Mouse (Mus musculus): Measurements from ENCODE around the gene Dmrtc2. TPM values are rescaled to one million over a fixed set of nuclear protein-coding genes. Genes with fewer than 3 reads are reported as not detected.

Gene Dmrtc2
- polyA plus RNA-seq, 1 experiment from 2014 or later: not detected

- WGBS: under 1% methylated on average over 30 of the region's 30 CpGs
Observed at GRCm38 (mm10) chr7:24904070-24904483, 34.2 kb downstream of the Dmrtc2 start.

DNA sequence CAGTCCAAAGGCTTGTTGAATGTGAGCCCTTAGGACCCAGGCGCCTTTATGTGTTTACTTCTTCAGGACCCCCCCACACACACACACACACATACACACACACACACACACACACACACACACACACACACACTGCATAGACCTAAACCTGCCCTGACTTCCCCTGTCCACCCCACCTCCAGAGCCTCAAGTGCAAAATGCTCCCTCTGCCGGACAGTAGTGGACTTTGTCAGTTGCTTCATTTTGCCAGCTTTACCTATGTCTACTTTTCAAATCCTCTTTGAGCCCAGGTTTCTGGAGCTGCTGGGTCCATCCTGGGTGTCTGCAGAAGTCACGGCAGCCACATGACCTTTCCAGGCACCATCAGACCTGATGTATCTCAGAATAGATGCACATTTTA is 35.1 kb downstream of the Dmrtc2 start:
- peaks cover 53% of the 10 kb centered on the region for H3K4me1 ChIP-seq
- H3K27me3 ChIP-seq: no peaks in the 10 kb centered on the region
- H3K9ac ChIP-seq: peak overlapping the region; percentile 61
- peaks cover 18% of the 10 kb centered on the region; the same call in 1 of the 2 replicates for H3K36me3 ChIP-seq
- peak overlapping the region; percentile 67 for H3K4me2 ChIP-seq
- 13% methylated on average over 3 of the region's 3 CpGs for WGBS
- H3K9me3 ChIP-seq: no peaks in the 10 kb centered on the region
- no peak for ATAC-seq (ENCODE audit: insufficient number of reproducible peaks, low FRiP score, low TSS enrichment, low read depth)
- H3K27ac ChIP-seq: peak overlapping the region; percentile 84
- peak overlapping the region; percentile 80 for H3K4me3 ChIP-seq

More at GRCm38 (mm10) chr7:24904070-24904483, 34.2 kb downstream of the Dmrtc2 start:
- H3K9ac ChIP-seq: peak overlapping the region; percentile 61
- peak; percentile 93 for ATAC-seq (ENCODE audit: insufficient number of reproducible peaks, low FRiP score, low TSS enrichment, low read depth)
- no peaks in the 10 kb centered on the region for H3K9me3 ChIP-seq
- peak overlapping the region; percentile 67 for H3K4me2 ChIP-seq
- H3K27ac ChIP-seq: peak overlapping the region; percentile 91
- peaks cover 53% of the 10 kb centered on the region for H3K4me1 ChIP-seq
- H3K27me3 ChIP-seq: no peaks in the 10 kb centered on the region
- peak overlapping the region; percentile 80 for H3K4me3 ChIP-seq
- H3K36me3 ChIP-seq: peaks cover 12% of the 10 kb centered on the region; the same call in 1 of the 2 replicates

GRCm38 (mm10) chr7:24906551-24906950 is 36.7 kb downstream of the Dmrtc2 start:
- peak overlapping the region; percentile 19; the same call in 1 of the 2 replicates for H3K4me3 ChIP-seq
- H3K4me2 ChIP-seq: peak overlapping the region; percentile 32
- H3K9me3 ChIP-seq: no peaks in the 10 kb centered on the region
- H3K36me3 ChIP-seq: peaks cover 29% of the 10 kb centered on the region; the same call in 1 of the 2 replicates
- 0 out of 2 replicates have a peak overlapping the region, but pooled peaks have one; percentile 36 for H3K9ac ChIP-seq
- no peaks in the 10 kb centered on the region for H3K27me3 ChIP-seq
- peaks cover 53% of the 10 kb centered on the region for H3K4me1 ChIP-seq
- H3K27ac ChIP-seq: peak overlapping the region; percentile 87
- no peak for ATAC-seq (ENCODE audit: insufficient number of reproducible peaks, low FRiP score, low TSS enrichment, low read depth)
- 25% methylated on average over 6 of the region's 6 CpGs for WGBS

GRCm38 (mm10) chr7:24907211-24907748 is 37.4 kb downstream of the Dmrtc2 start:
- H3K9ac ChIP-seq: peak overlapping the region; percentile 36; the same call in 1 of the 2 replicates
- H3K27ac ChIP-seq: peak overlapping the region; percentile 87
- H3K4me1 ChIP-seq: peaks cover 47% of the 10 kb centered on the region
- H3K9me3 ChIP-seq: no peaks in the 10 kb centered on the region
- peak overlapping the region; percentile 32 for H3K4me2 ChIP-seq
- WGBS: 17% methylated on average over 13 of the region's 13 CpGs
- peak overlapping the region; percentile 21; the same call in 1 of the 2 replicates for H3K4me3 ChIP-seq
- H3K27me3 ChIP-seq: no peaks in the 10 kb centered on the region
- H3K36me3 ChIP-seq: peaks cover 36% of the 10 kb centered on the region
- ATAC-seq (ENCODE audit: insufficient number of reproducible peaks, low FRiP score, low TSS enrichment, low read depth): peak; percentile 57

DNA sequence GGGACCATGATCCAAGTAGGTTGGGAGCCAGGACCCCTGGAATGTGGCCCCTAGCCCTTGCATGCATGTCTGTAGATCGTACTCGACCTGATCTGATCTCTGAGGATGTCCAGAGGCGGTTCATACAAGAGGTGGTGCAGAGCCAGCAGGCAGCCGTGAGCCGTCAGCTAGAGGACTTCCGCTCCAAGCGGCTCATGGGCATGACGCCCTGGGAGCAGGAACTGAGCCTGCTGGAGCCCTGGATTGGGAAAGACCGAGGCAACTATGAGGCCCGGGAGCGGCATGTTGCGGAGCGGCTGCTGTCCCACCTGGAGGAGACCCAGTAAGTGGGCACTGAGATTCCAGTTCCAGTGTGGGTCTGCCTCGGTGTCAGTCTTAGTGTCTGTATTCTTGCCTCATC is 42.6 kb downstream of the Dmrtc2 start:
- peaks cover 9% of the 10 kb centered on the region for H3K4me1 ChIP-seq
- WGBS: 95% methylated on average over 14 of the region's 14 CpGs
- peaks cover 60% of the 10 kb centered on the region for H3K36me3 ChIP-seq
- no peak overlapping the region for H3K27ac ChIP-seq
- no peaks in the 10 kb centered on the region for H3K27me3 ChIP-seq
- no peak overlapping the region for H3K9ac ChIP-seq
- no peaks in the 10 kb centered on the region for H3K9me3 ChIP-seq
- H3K4me3 ChIP-seq: no peak overlapping the region
- H3K4me2 ChIP-seq: no peak overlapping the region
- ATAC-seq (ENCODE audit: insufficient number of reproducible peaks, low FRiP score, low TSS enrichment, low read depth): no peak

- Histone ChIP-seq H3K9me3 (no peaks in the 10 kb centered on the region), H3K4me3 (no peak overlapping the region), H3K9ac (no peak overlapping the region), H3K27ac (no peak overlapping the region), H3K36me3 (peaks cover 73% of the 10 kb centered on the region), H3K4me1 (no peaks in the 10 kb centered on the region), H3K4me2 (no peak overlapping the region), H3K27me3 (no peaks in the 10 kb centered on the region)
- WGBS: 91% methylated on average over 20 of the region's 20 CpGs
- ATAC-seq (ENCODE audit: insufficient number of reproducible peaks, low FRiP score, low TSS enrichment, low read depth): peak; percentile 28; the same call in 1 of the 2 replicates
Observed at GRCm38 (mm10) chr7:24918763-24919323, 49.0 kb downstream of the Dmrtc2 start.

DNA sequence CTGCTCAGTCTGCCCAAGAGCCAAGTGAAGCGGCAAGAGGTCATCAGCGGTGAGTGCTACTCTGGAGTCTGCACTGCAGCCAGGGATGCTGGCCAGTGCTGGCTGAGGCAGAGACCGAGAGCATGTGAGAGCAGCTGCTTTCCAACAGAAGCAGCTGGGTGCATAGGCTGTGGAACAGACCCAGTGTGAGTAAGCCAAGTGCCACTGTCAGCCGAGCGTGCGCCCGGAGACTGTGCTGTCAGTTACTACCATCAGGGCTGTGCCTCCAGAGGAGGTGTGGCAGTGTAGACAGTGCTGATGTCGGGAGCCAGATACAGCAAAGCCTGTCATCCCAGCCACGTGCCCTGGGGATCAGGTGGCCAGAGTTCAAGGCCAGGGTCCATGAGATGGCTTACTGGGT is 49.9 kb downstream of the Dmrtc2 start:
- Histone ChIP-seq H3K36me3 (peaks cover 82% of the 10 kb centered on the region), H3K4me3 (no peak overlapping the region), H3K9me3 (no peaks in the 10 kb centered on the region), H3K4me1 (no peaks in the 10 kb centered on the region), H3K27me3 (no peaks in the 10 kb centered on the region), H3K4me2 (no peak overlapping the region), H3K9ac (no peak overlapping the region), H3K27ac (no peak overlapping the region)
- WGBS: 85% methylated on average over 9 of the region's 9 CpGs
- no peak for ATAC-seq (ENCODE audit: insufficient number of reproducible peaks, low FRiP score, low TSS enrichment, low read depth)

Other genes starting within 250 kb of the Dmrtc2 start
- 125 and 128 TPM in 2 replicates for gene Lypd3, start 233.5 kb upstream of the Dmrtc2 start, polyA plus RNA-seq (2015; fragmentation: Nextera tagmentation; extraction: Ambion mirVana)
- not detected in 2 replicates for gene Tex101, start 193.4 kb upstream of the Dmrtc2 start, polyA plus RNA-seq (2015; fragmentation: Nextera tagmentation; extraction: Ambion mirVana)
- gene BC049730, start 160.8 kb upstream of the Dmrtc2 start, polyA plus RNA-seq (2015; fragmentation: Nextera tagmentation; extraction: Ambion mirVana): not detected in 2 replicates
- not detected in 2 replicates for gene Gm4763, start 143.1 kb upstream of the Dmrtc2 start, polyA plus RNA-seq (2015; fragmentation: Nextera tagmentation; extraction: Ambion mirVana)
- 0.23 and 0.25 TPM in 2 replicates for gene Cd177, start 109.7 kb upstream of the Dmrtc2 start, polyA plus RNA-seq (2015; fragmentation: Nextera tagmentation; extraction: Ambion mirVana)
- gene Ceacam10, start 92.9 kb upstream of the Dmrtc2 start, polyA plus RNA-seq (2015; fragmentation: Nextera tagmentation; extraction: Ambion mirVana): 0.17 and 0.37 TPM in 2 replicates
- gene Gm9844, start 7.8 kb upstream of the Dmrtc2 start, polyA plus RNA-seq (2015; fragmentation: Nextera tagmentation; extraction: Ambion mirVana): 12.0 and 12.4 TPM in 2 replicates
- gene Lypd4, start 116 bp upstream of the Dmrtc2 start, polyA plus RNA-seq (2015; fragmentation: Nextera tagmentation; extraction: Ambion mirVana): not detected in 2 replicates
- 2,364 and 2,933 TPM in 2 replicates for gene Rps19, start 14.3 kb downstream of the Dmrtc2 start, polyA plus RNA-seq (2015; fragmentation: Nextera tagmentation; extraction: Ambion mirVana)
- gene Cd79a, start 27.3 kb downstream of the Dmrtc2 start, polyA plus RNA-seq (2015; fragmentation: Nextera tagmentation; extraction: Ambion mirVana): 0.72 and 0.78 TPM in 2 replicates
- 110 and 122 TPM in 2 replicates for gene Arhgef1, start 32.9 kb downstream of the Dmrtc2 start, polyA plus RNA-seq (2015; fragmentation: Nextera tagmentation; extraction: Ambion mirVana)
- gene Gm4881, start 74.4 kb downstream of the Dmrtc2 start, polyA plus RNA-seq (2015; fragmentation: Nextera tagmentation; extraction: Ambion mirVana): not detected in 2 replicates
- 209 and 233 TPM in 2 replicates for gene Rabac1, start 102.7 kb downstream of the Dmrtc2 start, polyA plus RNA-seq (2015; fragmentation: Nextera tagmentation; extraction: Ambion mirVana)
- 0.97 and 1.5 TPM in 2 replicates for gene Atp1a3, start 135.9 kb downstream of the Dmrtc2 start, polyA plus RNA-seq (2015; fragmentation: Nextera tagmentation; extraction: Ambion mirVana)
- 4.2 and 5.7 TPM in 2 replicates for gene Grik5, start 202.3 kb downstream of the Dmrtc2 start, polyA plus RNA-seq (2015; fragmentation: Nextera tagmentation; extraction: Ambion mirVana)
- gene Zfp574, start 202.5 kb downstream of the Dmrtc2 start, polyA plus RNA-seq (2015; fragmentation: Nextera tagmentation; extraction: Ambion mirVana): 28.8 and 29.5 TPM in 2 replicates